Mouse (Mus musculus) limb, embryonic 11.5 days (tissue): ENCODE measurements around the gene Oser1. TPM values are rescaled to one million over a fixed set of nuclear protein-coding genes. Genes with fewer than 3 reads are reported as not detected.

ENCODE experiments used
- ATAC-seq: fragments of 200-750 bp; cut with Nextera tagmentation; 2 replicates; pipeline ENCODE4 v1.8.0; 2017; ENCODE audit warnings: low read depth; ENCODE audit not compliant: insufficient number of reproducible peaks, low FRiP score, low TSS enrichment
- DNase-seq: peaks from one replicate; pipeline ENCODE4 v3.0.0-alpha.2; 2015; ENCODE audit warnings: low spot score
- H3K27ac ChIP-seq: fragments of 300-500 bp; sonication (generic); replicated peaks from 2 replicates; pipeline ENCODE4 v1.5.1; 2014; ENCODE audit warnings: low read depth, mild to moderate bottlenecking, low read length
- H3K27me3 ChIP-seq: fragments of 300-500 bp; sonication (generic); 2 replicates; pipeline ENCODE4 v1.6.1; 2014; ENCODE audit warnings: mild to moderate bottlenecking, low read length, mixed read lengths; ENCODE audit not compliant: control insufficient read depth, insufficient read depth
- H3K36me3 ChIP-seq: fragments of 300-500 bp; sonication (generic); 2 replicates; pipeline ENCODE4 v1.6.1; 2014; ENCODE audit warnings: mild to moderate bottlenecking, low read length, moderate library complexity, mixed read lengths; ENCODE audit not compliant: control insufficient read depth, insufficient read depth
- H3K4me1 ChIP-seq: fragments of 300-500 bp; sonication (generic); 2 replicates; pipeline ENCODE4 v1.6.1; 2014; ENCODE audit warnings: low read length, mixed read lengths; ENCODE audit not compliant: control insufficient read depth, insufficient read depth
- H3K4me2 ChIP-seq: fragments of 300-500 bp; sonication (generic); 2 replicates; pipeline ENCODE4 v1.6.1; 2014; ENCODE audit warnings: low read depth, mild to moderate bottlenecking, moderate library complexity; ENCODE audit not compliant: severe bottlenecking
- H3K4me3 ChIP-seq: fragments of 300-500 bp; sonication (generic); 2 replicates; pipeline ENCODE4 v1.5.1; 2014; ENCODE audit warnings: low read depth, low read length
- H3K9ac ChIP-seq: fragments of 300-500 bp; sonication (generic); 2 replicates; pipeline ENCODE4 v1.6.1; 2014; ENCODE audit warnings: mild to moderate bottlenecking, low read length
- H3K9me3 ChIP-seq: fragments of 300-500 bp; sonication (generic); 2 replicates; pipeline ENCODE4 v1.6.1; 2016; ENCODE audit warnings: low read length; ENCODE audit not compliant: control insufficient read depth
- WGBS: fragments of 180-500 bp; shearing (Covaris S2); extraction: QIAGEN DNeasy Blood & Tissue Kit; methylation state at CpG from one replicate; pipeline ENCODE4 v1.1.7; 2014; 5-methylcytosine and 5-hydroxymethylcytosine counted together
- polyA plus RNA-seq: library from polyadenylated mRNA; unstranded; fragments of >200 nt; fragmentation: Nextera tagmentation; extraction: Ambion mirVana; gene quantifications from 2 replicates; pipeline ENCODE4 v1.2.1, GENCODE M21; 2014

The Oser1 gene
- polyA plus RNA-seq, 1 experiment from 2014 or later: 92.5 TPM

DNA sequence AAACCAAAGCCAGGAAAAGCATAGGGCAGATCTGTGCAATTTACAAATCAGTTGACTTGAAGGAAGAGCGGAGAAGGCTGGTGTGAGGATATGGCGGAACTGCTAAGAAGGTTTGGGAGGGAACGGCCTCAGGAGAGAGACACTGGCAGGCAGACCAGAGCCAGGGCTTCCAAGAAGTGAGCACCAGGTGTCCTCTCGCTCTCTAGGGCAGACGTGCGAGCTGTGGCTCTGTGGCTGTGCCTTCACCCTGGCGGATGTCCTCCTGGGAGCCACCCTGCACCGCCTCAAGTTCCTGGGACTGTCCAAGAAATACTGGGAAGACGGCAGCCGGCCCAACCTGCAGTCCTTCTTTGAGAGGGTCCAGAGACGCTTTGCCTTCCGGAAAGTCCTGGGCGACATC lies 28.9 kb upstream of the Oser1 start:
- H3K9me3 ChIP-seq: no peaks in the 10 kb centered on the region
- no peaks in the 10 kb centered on the region for H3K4me1 ChIP-seq
- ATAC-seq: no peak
- H3K36me3 ChIP-seq: no peaks in the 10 kb centered on the region
- WGBS: 87% methylated on average over 13 of the region's 13 CpGs
- H3K4me2 ChIP-seq: no peak overlapping the region
- no peaks in the 10 kb centered on the region; the same call in 1 of the 2 replicates for H3K27me3 ChIP-seq
- DNase-seq: no peak
- no peak overlapping the region for H3K27ac ChIP-seq
- no peak overlapping the region for H3K9ac ChIP-seq
- no peak overlapping the region for H3K4me3 ChIP-seq

DNA sequence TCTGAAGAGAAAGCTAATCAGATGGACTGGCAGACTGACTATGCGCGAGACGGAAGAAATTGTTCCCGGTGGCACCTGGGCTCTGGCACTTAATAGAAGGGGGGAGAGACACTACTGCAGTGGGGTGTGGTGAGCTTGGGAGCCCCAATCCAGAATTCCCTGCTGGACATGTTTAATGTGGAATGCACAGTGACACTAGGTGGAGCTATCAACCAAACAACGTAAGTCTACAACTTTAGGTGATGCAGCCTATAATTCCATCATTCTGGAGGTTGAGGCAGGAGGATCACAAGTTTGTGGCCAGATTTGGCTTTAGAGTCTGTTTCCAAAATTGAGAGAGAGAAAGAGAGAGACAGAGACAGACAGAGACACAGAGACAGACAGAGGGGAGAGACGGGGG lies 28.2 kb upstream of the Oser1 start:
- H3K9me3 ChIP-seq: no peaks in the 10 kb centered on the region
- no peaks in the 10 kb centered on the region for H3K4me1 ChIP-seq
- no peaks in the 10 kb centered on the region for H3K36me3 ChIP-seq
- no peak overlapping the region for H3K9ac ChIP-seq
- H3K4me2 ChIP-seq: no peak overlapping the region
- no peak for DNase-seq
- WGBS: 87% methylated on average over 6 of the region's 6 CpGs
- no peak overlapping the region for H3K4me3 ChIP-seq
- no peak for ATAC-seq
- H3K27ac ChIP-seq: no peak overlapping the region
- no peaks in the 10 kb centered on the region for H3K27me3 ChIP-seq

DNA sequence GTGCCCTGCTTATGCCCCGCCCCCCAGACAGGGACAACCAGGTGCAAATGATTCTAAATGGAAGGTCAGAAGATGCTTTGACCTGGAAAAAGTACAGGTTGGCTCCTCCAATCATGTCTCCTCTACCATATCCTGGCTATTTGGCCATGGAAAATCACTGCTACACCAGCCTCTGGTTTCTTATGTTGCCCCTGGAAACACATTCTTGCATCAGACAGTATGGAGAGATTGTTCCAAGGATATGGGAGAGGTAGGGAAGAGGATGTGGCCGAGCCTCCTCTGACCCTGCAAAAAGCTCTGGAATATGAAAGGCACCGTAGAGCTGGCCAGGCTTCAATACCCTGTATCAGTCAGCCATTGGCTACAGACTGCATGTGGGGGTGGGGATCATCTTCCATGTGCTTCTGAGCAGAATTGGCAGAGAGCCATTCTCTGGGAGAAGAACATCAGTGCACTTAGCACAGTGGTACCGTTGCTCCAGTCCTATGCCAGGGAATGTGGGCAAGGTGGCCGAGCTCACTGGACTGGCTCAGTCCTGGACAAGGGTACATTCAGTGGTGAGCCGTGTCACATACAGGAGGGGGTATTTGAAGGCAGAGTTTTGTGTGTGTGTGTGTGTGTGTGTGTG lies 26.3 kb upstream of the Oser1 start:
- Histone ChIP-seq H3K36me3 (no peaks in the 10 kb centered on the region), H3K4me1 (no peaks in the 10 kb centered on the region), H3K9ac (no peak overlapping the region), H3K4me2 (no peak overlapping the region), H3K9me3 (no peaks in the 10 kb centered on the region), H3K27ac (no peak overlapping the region), H3K4me3 (no peak overlapping the region), H3K27me3 (no peaks in the 10 kb centered on the region)
- no peak for DNase-seq
- 77% methylated on average over 6 of the region's 6 CpGs for WGBS
- ATAC-seq: no peak

DNA sequence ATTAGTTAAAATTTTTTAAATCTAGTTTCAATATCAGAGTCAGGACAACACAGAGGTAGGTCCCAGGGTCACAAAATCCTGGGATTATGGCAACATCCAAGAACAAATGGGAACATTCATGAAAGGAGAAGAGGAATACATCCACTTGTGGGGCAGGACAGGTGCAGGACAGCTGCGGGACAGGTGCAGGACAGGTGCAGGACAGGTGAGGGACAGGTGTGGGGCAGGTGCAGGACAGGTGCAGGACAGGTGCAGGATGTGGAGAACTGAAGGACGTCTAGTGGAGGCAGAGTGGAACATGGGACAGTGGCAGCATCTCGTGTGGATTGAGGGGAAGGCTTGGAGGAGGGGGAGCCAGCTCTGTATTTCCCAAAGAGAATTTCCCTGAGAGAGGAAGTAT lies 24.8 kb upstream of the Oser1 start:
- H3K27me3 ChIP-seq: no peaks in the 10 kb centered on the region
- no peak overlapping the region for H3K27ac ChIP-seq
- H3K4me3 ChIP-seq: no peak overlapping the region
- WGBS: 66% methylated on average over 3 of the region's 3 CpGs
- DNase-seq (no peak), ATAC-seq (no peak)
- H3K4me1 ChIP-seq: no peaks in the 10 kb centered on the region
- H3K9ac ChIP-seq: no peak overlapping the region
- H3K4me2 ChIP-seq: no peak overlapping the region
- no peaks in the 10 kb centered on the region for H3K9me3 ChIP-seq
- no peaks in the 10 kb centered on the region for H3K36me3 ChIP-seq

DNA sequence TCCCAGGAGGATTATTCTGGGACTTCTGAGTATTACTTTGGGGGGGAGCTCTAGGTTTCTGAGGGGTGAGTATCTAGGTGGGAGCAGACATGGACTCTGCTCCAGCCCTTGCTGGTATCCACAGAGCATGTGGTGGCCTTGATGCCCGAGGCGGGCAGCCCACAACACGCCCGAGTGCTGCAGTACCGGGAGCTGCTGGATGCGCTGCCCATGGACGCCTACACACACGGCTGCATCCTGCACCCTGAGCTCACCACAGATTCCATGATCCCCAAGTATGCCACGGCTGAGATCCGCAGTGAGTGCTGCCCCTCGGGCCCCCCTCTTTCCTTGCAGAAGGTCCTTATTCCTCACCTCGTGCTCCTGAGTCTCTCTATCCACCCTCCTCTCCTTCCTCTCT lies 22.9 kb upstream of the Oser1 start:
- H3K27ac ChIP-seq: no peak overlapping the region
- H3K4me3 ChIP-seq: no peak overlapping the region
- ATAC-seq (no peak), DNase-seq (no peak)
- no peak overlapping the region for H3K9ac ChIP-seq
- no peaks in the 10 kb centered on the region for H3K36me3 ChIP-seq
- no peaks in the 10 kb centered on the region for H3K27me3 ChIP-seq
- H3K4me1 ChIP-seq: no peaks in the 10 kb centered on the region
- H3K9me3 ChIP-seq: no peaks in the 10 kb centered on the region
- 86% methylated on average over 12 of the region's 12 CpGs for WGBS
- H3K4me2 ChIP-seq: no peak overlapping the region

DNA sequence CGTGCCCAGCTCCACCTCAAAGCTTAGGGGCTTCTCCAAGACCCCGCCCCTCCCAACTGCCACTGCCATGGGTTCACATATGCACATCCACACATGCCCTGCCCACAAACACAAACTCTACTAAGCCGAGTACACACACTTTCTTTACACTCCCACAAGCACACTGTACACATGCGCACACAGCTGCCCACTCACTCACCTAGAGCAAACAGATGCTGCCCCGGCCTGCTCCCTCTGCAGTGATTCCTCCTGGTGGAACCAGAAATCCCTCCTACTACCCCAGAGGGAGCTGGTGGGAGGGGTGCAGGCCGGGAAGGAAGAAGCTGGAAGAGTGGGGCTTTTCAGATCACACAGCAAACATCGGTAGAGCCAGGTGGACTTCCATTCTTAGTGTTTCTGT lies 19.5 kb upstream of the Oser1 start:
- no peak overlapping the region for H3K4me2 ChIP-seq
- no peak overlapping the region for H3K27ac ChIP-seq
- H3K9me3 ChIP-seq: no peaks in the 10 kb centered on the region
- ATAC-seq (no peak), DNase-seq (no peak)
- WGBS: 66% methylated on average over 7 of the region's 7 CpGs
- H3K4me1 ChIP-seq: no peaks in the 10 kb centered on the region
- H3K36me3 ChIP-seq: no peaks in the 10 kb centered on the region
- H3K4me3 ChIP-seq: no peak overlapping the region
- H3K9ac ChIP-seq: no peak overlapping the region
- peaks cover 2% of the 10 kb centered on the region for H3K27me3 ChIP-seq

DNA sequence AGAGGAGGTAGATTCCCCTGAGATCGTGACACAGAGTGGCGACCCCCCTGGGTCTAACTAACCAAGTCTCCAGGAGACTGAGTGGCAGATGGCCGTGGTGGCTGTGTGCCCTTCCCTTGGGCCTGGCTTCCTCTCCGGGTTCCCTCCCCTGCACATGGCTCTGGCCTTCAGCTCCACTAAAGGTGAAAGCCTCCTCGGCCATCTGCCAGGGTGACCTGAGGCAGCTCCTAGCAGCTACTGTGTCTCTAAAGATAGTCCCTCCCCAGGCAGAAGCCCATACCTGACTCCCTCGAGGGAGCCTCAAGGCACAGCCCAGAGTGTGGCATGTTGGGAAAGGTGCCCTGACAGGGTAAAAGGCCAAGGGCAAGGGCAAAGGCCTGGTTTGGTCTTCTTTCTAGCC lies 19.0 kb upstream of the Oser1 start:
- H3K4me1 ChIP-seq: peaks cover under 1% of the 10 kb centered on the region; the same call in 1 of the 2 replicates
- no peak overlapping the region for H3K4me3 ChIP-seq
- no peaks in the 10 kb centered on the region for H3K36me3 ChIP-seq
- H3K27me3 ChIP-seq: peaks cover 6% of the 10 kb centered on the region
- H3K4me2 ChIP-seq: no peak overlapping the region
- DNase-seq (no peak), ATAC-seq (no peak)
- 74% methylated on average over 6 of the region's 6 CpGs for WGBS
- H3K9ac ChIP-seq: no peak overlapping the region
- H3K9me3 ChIP-seq: no peaks in the 10 kb centered on the region
- H3K27ac ChIP-seq: no peak overlapping the region

DNA sequence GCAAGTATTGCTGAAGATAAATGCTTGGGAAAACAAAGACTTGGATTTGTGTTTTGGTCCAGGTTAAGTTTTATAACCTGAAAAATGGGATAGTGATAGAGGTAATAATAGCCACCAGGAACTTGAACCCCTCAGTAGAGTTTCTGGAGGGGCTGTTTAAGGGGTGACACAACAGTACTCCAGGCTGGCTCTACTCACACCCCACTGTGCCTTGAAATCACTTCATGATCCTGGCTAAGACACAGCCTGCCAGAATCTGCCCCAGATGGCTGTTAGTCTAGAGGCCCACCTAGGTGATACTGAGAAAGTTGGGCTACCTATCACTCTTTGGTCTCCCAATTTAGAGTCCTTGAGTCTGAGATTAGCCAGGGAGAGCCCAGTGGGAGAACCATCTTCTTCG lies 15.0 kb upstream of the Oser1 start:
- Histone ChIP-seq H3K27me3 (peaks cover 21% of the 10 kb centered on the region), H3K4me1 (peaks cover 2% of the 10 kb centered on the region; the same call in 1 of the 2 replicates), H3K9ac (no peak overlapping the region), H3K9me3 (no peaks in the 10 kb centered on the region), H3K27ac (no peak overlapping the region), H3K36me3 (no peaks in the 10 kb centered on the region), H3K4me2 (no peak overlapping the region), H3K4me3 (no peak overlapping the region)
- ATAC-seq (no peak), DNase-seq (no peak)
- 76% methylated on average over 1 of the region's 1 CpGs for WGBS
